Mouse (Mus musculus) lung, postnatal 14 days (tissue): ENCODE measurements around the gene Kif21b.

Experiments
- DNase-seq: peaks from one replicate; pipeline ENCODE4 v3.0.0; 2021

The Kif21b gene

DNA sequence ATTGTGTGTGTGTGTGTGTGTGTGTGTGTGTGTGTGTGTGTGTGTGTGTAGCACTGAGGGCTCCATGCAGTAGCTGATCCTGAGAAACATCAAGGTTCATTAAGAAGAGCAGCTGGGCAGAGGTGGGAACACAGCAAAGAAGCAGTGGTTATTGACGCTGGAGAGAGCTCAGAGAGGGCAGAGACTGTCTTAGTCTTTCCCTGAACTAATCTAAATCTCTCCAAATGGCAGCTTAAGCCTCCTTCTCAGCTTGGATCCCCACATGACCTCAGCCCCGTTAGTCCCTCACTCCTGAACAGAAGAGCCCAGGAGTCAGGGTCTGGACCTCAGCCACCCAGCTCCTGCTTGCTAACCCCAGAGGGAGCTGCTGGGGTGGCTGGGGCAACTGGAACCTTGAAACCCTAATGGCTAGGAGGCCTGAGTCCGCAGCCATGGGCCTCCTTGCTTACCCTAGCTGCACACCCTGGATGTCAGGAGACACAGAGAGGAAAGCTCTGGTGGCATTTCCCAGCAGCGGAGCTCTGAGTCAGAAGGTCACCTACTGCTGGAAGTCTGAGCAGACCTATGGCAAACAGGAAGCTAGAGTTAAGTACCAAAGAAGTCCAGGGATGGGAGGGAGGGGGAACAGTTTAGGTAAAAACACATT lies 2.1 kb upstream of the Kif21b start:
- no peak for DNase-seq

DNA sequence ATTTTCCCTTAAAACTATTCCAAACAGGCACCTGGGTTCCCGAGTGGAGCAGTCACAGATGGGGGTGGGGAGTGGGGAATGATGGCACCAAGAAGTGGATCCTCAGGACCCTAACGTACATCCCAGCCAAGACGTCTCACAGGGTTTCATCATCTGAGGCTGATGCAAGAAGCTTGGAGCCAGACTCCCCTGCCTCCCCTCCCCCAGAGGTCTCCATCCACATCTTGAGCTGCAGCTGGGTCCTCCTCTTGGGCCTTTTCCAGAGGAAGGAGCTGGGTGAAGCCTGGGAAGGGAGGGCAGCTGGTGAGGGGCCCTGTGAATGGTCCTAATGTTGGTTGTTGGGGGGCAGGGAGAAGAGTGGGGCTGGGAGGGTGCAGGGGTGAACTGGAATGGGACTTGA lies 1.1 kb upstream of the Kif21b start:
- no peak for DNase-seq

DNA sequence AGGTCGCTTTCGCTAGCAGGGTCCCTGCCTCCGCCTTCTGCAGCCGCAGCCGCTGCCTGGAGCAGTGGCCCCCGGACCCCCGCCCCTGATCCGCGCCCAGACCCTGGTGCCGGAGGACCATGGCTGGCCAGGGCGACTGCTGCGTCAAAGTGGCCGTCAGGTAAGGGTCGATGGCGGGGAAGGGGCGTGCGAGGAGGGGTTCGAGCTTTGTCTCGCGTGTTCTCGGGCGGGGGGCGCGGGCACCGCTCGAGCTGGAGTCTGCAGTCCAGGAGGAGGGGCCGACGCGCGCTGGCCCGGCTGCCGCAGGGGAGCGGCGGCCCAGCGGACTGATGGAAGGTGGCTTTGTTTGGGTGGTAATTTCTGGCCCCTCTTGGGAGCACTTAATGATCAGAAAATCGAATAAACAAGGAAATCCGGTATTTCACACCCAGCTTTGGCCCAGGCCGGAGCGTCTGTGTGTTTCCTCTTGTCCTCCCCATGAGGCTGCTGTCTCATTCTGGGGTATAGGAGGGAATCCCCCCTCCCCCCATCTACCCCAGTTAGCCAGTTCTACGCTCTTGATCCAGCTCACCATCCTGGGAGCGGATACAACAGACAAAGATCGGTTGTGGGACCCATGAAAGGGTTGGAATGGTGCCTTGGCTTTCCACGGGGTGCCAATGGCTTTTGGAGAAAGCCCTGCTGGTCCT lies 558 bp downstream of the Kif21b start:
- DNase-seq = no peak

DNA sequence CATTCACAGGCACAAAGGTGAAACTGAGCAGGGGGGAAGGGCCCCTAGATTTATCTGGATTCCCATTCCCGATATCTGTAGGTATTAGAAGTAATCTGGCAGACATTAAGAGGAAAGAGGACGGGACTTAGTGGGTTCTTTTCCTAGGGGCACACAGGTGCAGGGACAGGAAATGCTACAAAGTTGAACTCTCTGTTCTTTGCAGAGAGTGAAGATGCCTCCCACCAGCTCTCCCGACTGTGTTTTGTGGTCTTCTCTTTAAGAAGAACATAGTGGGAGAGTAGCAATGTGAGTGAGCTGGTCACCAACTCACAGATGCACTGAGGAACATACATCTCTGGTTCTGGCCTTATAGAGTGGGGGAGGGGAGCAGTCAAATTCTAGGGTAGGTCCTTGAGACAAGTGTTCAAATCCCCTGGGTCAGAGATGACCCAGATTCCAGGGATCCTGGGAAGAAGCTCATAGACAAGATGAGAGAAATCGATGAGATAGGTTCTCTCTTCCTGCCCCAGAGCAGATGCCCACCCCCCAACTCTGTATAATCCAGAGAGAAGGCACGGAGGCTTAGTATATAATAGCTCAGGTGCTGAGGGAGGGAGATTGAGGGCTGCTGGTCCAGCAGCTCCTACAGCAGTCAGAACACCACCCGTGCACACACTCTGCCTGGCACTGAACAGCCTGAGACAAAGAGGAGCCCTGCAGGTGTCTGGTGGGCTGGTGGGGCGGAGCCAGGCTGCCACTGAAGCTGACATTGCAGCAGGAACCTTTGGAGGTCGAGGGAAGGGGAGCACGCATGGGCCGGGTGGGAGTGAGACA lies 1.4 kb downstream of the Kif21b start:
- no peak for DNase-seq

DNA sequence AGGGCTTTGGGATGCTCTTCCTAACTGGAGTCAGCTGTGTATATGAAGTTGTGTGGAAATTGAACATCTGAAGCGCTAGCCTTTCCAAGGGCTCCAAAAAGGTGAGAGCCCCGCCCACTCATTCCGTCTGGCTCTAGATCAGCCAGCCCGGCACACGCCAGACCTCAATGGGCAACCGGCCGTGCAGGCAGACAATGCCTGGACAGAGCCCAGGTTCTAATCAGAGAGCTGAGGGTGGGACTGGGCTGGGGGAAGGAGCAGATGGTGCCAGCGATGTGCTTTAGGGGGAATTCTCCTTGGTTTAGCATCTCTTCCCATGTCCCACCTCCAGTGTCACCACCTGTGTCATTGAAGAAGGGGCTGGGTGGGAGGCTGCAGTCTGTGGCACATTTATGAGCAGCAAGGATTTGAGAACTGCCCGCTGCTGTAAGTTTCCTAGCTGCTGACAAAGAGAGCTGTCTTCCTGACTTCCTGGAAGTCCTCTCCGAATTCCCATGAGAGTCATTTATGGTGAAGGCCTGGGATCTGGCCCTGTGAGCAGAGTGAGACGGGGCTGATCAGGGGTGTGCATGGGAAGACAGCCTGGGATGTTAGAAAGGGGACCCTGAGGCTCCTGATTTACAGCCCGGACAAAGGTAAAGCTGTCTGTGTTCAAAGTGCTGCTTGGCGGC lies 2.5 kb downstream of the Kif21b start:
- DNase-seq = no peak

DNA sequence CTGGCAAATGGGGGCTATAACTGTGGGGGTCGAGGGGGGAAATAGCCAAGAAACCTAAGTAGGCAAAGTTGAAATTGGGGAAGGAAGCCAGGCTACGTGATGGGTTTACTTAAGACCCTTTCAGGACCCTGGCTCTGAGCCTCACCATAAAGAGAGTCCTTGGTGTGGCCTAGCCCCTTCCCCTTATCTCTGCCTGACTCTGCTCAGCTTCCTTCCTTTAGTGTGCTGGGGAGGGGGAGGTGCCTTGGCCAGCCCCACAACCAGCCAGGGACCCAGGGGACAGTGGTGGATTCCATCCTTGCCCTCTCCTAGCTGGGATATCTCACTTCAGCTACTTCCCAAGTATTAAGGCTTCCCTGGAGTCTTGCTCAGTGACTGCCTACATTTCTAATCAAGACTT lies 3.4 kb downstream of the Kif21b start:
- DNase-seq = no peak

DNA sequence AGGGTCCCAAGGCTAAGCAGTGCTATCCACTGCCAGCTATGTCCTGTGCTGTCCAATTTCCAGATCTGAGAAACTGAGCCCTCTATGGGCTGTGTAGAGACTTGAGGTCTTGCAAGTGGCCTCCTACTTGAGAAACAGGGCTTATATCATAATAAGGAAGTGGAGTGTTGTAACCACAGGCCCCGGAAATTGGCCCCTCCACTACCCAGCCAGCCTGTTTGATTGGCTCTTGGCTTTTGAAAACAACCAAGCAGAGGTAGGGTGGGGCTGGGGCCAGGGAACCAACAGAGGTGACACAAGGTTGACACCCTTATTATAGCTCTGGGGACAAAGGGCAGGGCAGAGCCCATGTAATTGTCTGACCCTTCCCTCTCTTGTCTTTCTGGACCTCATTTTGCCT lies 3.9 kb downstream of the Kif21b start:
- DNase-seq = peak; percentile 62

DNA sequence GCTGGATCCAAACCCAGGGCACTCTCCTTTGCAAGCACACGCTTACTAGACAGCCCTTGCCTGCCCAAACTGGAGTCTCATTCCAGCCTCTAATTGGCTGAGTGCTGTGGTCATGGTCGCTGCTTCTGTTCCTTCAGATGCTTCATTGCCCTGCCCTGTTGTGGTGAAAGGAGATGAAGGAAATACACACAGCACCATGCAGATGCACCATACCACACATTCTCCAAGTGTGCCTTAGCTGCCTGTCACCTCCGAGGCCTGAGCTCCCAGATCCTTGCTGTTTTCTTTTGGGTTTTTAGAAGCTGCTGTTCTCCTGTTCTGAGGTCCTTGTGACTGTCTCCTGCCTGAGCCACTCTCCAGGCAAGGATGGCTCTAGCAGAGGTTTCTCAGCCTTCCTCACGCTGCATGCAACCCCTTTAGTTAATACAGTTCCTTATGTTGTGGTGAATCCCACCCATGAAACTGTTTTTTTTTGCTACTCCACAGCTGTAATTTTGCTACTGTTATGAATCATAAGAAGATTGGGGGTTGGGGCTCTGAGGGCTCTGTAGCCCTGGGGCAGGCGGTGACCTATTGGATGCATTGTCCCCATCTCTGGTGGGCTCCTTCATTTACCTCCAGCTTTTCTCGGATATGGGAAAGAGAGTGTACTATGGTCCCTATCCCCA lies 4.7 kb downstream of the Kif21b start:
- DNase-seq = no peak

DNA sequence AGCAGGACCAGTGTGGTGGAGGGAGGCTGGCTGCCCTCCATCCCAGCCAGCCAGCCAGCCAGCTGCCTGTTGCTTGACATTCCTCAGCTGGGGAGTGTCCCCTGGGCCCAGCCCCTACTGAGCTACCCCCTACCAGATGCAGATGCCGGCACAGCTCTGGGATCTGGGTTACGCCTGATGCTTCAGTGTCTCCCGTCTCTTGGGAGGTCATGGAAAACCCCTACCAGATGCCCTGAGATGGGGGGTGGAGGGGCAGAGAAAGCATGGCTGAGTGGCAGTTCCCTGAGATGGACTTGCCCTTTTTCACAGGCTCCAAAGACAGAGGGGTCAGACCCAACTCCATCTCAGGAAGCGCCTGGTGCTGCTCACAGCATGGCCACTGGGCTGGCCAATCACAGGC lies 5.4 kb downstream of the Kif21b start:
- DNase-seq = peak; percentile 53

DNA sequence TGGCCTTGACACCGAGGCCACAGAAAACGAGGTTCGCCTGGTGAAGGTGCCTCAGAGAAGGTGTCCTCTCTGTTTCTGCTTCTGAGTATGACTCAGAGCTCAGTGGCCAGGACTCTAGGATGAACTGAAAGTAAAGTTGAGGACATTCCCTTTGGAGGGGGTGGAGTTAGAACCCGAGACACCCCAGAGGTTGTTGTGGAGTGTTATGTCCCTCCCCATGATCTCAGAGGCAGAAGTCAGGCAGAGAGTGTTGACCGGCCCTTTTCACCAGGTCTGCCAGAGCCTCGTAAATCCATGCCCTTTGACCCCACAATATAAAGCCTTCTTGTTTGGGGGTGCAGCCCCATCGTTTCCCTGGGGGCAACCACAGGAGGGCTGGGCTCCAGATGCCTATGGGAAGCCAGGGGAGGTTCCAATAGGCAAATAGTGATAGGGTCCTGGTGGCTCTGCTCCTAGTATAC lies 5.9 kb downstream of the Kif21b start:
- DNase-seq = no peak

DNA sequence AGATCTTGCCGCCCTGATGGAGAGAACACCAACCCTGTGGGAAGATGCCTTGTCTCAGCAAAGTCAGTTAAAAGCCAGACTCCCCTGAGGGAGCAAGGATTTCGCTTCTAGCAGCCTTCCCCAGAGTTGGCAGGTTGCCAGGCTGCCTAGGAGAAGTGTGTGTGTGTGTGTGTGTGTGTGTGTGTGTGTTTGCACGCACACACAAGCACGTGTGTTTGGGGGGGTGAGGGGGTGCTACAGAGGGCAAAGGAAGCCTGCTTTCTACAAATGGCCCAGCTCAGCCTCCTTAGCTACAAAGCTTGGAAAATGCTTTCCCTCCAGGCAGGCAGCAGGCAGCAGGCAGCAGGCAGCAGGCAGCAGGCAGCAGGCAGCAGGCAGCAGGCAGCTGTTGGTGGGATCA lies 6.4 kb downstream of the Kif21b start:
- DNase-seq = peak; percentile 70

DNA sequence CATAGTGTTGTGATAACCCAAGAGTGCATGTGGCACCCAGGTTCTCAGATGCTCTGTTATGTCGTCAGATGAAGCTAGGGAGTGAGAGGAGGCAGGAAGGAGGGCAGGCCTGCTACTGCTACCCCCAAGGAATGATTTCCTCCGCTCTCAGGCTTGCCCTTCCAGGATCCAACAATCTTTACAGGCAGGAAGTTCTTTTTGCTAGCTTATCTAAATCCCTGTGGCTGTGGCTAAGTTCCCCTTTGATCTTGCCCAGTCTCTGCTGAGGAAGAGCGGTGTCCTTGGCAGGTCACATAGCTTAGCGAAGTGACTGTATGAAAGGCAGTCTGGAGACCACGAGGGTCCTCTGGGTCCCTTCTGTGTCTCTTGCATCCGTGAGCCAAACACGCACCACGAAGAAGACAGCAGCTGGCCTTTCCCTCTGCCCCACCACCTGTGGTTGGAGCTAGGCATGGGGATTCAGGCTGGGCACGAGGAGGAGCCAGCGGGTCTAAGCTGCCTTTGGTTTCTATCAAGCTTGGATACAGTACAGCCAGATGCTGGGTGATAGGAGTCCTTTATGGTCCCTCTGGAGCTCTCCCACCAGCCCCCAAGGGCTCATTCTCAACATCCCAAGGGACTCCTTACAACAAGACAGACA lies 7.1 kb downstream of the Kif21b start:
- no peak for DNase-seq

DNA sequence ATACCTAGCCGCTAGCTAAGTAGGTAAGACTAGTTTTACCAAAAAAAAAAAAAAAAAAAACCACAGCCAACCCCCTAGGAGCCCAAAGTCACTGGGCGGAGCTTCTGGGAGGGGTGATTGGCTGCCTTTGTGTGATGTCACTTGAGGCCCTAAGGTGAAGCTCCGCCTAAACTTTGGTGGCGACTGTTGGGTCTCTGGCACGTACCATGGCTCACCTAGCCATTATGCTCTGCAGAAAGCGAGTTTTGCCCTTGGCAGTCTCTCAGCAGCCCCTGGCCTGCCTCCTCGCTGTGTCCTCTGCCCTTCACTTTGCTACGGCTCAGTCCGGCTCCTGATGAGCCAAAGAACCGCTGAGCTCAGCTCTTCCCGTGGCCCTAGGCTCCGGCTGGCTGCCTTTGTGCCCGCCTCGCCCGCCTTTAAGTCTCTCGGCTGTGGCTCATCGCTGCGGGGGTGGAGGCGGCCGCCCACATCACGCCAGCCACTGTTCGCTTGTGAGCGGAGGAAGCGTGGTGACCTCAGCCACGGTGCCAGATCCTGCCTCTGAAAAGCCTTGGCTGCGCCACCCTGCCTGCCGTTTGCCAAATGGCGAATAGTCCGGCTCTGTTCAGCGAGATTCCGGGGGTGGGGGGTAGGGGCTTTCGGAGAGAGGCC lies 8.9 kb downstream of the Kif21b start:
- DNase-seq = peak; percentile 67

DNA sequence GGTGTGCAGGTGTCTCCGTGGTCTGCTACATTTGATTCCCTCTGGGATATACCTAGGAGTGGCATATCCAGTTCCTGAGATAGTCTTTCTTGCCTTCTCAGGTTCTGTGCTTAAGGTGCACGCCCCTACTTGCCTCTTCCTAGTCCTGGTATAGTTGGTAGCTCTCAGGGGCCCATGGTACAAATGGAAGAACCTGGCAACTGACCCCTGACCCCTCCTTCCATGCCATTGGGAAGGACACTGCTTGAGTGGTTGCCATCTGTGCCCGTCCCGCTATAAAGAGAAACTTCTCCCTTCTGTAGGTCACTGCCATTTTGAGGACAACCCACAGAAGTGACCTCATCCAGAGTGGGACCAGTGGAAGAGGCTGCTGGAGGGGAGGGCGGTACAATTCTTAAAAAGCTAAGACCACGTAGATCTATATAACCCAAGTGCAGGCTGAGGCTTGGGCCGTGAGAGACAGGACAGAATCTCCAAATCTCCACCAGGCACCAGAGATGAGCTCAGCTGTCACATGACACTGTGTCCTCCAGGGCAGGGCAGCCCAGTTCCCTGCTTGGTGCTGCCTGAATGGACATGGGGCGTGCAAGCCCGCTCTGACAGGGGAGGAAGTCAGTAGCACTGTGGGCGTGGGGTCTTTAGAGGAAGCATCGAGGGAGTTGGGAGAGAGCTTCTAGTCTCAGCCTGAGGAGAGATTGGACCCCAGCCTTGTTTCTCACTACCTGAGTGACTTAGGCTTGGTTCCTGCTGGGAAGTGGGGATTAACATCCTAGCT lies 10.2 kb downstream of the Kif21b start:
- peak; percentile 33 for DNase-seq

DNA sequence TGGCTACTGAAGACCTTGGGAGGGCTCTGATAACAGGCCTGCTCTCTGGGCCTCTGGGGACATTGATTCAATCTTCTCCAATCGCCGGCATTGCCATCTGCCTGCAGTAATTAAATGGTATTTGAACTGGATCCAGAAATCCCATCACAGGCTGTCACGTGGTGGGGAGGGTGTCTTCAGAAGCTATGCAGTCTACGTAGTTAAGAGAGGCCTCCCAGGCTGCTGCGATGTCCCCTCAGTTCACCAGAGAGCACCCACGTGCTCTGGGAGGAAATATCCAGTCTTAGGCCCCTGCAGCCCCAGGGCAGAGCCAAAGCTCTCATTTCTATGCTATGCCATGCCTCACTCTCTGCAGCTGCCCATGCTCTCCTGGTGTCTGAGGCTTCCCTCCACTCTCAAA lies 11.1 kb downstream of the Kif21b start:
- DNase-seq = no peak

DNA sequence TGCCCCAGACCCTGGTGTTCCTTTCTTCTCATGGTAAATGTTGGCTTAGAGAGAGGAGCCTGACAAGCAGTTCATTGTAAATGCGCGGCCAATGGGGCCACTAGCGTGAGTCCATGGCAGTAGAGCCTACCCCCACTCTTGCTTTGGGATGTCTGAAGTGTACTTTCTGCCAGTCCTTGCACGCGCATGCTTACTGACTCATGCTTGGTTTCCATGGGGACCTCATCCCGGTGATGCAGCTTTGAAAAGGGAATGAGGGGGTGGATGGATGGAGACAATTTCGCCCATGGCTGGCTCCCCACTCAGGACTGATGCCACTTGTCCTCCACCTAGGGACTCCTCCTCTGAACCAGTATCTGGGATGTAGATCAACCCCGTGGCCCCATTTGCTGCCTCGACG lies 12.3 kb downstream of the Kif21b start:
- DNase-seq = no peak

DNA sequence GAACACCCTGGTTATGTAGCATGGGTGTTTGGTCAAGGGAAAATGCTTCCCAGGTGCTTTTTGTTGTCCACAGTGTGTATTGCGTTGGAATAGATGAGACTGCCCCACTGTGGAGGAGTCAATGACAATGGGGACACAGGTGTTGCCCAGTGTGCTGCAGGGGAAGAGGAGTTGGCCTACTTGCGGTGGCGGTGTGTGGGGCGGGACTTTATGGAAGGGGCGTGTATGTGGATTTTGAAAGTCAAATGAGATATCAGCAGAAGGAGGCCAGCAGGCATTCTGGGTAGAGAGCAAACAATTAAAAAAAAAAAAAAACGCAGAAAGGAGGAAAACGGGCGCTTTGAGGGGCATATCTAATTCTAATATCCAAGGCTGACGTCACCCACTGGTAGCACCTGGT lies 18.5 kb downstream of the Kif21b start:
- DNase-seq = no peak

DNA sequence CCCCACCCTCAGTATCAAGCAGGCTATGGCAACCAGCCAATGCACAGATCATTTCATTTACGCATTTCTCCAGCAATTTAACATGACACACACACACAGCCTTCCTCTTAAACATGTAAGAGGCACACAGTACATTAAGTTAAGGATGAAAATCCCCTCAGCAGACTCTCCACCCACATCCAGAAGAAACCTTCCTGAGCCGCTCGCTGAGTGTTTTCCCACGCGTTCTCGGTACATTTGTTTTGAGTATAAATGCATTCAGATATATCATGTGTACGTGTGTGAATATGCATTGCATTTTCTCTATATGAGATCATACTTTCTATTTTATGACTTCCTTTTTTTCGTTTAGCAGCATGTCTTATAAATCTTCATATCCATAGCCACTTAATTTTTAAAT lies 20.2 kb downstream of the Kif21b start:
- DNase-seq = no peak

DNA sequence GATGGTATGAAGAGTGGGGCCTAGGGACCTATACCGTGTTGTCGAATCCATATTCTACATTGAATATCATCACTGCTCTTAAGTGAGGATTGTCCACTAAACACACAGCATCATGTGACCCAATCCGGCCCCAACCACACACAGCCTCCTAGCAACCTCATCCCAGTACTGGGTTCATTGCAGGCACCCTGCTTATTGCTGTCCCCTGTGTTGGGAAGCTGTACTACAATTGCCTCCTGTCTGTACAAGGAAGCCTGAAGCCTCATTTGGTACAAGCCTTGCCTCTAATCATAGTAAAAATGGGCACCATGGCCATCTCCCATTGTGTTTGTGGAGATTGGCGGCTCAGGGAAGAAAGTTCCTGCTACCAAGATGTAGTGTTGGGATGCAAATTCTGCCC lies 25.1 kb downstream of the Kif21b start:
- DNase-seq = no peak

DNA sequence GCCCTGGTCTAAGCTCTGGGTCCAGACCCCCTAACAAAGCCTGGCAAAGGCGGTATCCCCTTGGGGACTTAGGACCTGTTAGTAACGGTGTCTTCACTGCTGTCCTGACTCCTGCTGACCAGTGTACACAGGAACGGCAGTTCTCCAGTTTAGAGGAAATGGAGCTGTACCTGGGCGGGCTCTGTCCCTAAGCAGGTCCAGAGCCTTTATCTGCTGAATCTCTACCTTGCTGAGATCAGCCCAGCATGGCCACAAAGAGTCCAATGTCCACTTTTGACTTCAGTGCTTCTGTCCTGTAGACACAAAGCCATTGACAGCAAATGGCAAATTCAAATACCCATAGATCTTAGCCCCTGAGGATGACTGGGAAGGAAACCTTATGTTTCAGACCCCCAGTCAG lies 25.8 kb downstream of the Kif21b start:
- no peak for DNase-seq

DNA sequence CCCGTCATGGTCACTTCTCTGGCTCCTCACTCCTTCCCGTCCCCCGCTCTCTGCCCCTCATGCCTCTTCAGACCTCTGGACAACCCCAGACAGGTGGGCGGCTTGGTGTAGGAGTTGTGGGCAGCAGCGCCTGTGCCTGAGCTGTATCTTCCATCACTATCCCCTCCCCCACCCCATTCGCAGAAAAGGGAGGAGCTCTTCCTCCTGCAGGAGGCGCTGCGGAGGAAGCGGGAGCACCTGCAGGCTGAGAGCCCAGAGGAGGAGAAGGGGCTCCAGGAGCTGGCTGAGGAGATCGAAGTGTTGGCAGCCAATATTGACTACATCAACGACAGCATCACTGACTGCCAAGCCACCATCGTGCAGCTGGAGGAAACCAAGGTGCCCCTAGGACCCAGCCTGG lies 28.6 kb downstream of the Kif21b start:
- no peak for DNase-seq
